Mouse (Mus musculus) ES-E14 (cell line): ENCODE results near the gene Gpr6. TPM values are rescaled to one million over a fixed set of nuclear protein-coding genes. Genes with fewer than 3 reads are reported as not detected.

Experiments
- DNase-seq: peaks from one replicate; pipeline ENCODE4 v3.0.0-alpha.2; 2013; ENCODE audit warnings: low read depth, low spot score
- H3K27ac ChIP-seq: 2 replicates; pipeline ENCODE4 v1.5.1; 2012; ENCODE audit warnings: low read depth, mild to moderate bottlenecking, low read length, moderate library complexity, mixed read lengths; ENCODE audit not compliant: poor library complexity, insufficient read depth, severe bottlenecking
- H3K36me3 ChIP-seq: 2 replicates; pipeline ENCODE4 v1.6.1; 2012; ENCODE audit warnings: mild to moderate bottlenecking, low read length, moderate library complexity, mixed read lengths; ENCODE audit not compliant: control insufficient read depth, poor library complexity, insufficient read depth, severe bottlenecking
- H3K4me1 ChIP-seq, 2 experiments: fragments of 150-350 bp in 1 of 2; sonication (generic) in 1 of 2; 2 replicates each; pipeline ENCODE4 v1.6.1; 2012; ENCODE audit warnings: low read length in 2 of 2, mild to moderate bottlenecking in 1 of 2, mixed read lengths in 1 of 2; ENCODE audit not compliant: control insufficient read depth in 2 of 2, insufficient read depth in 2 of 2, poor library complexity in 1 of 2
- H3K4me3 ChIP-seq, 2 experiments: fragments of 150-350 bp in 1 of 2; sonication (generic) in 1 of 2; 2 replicates each; pipeline ENCODE4 v1.5.1; 2012; ENCODE audit warnings: low read length in 2 of 2, low read depth in 1 of 2, mild to moderate bottlenecking in 1 of 2, mixed read lengths in 1 of 2; ENCODE audit not compliant: insufficient read depth in 1 of 2, poor library complexity in 1 of 2, severe bottlenecking in 1 of 2
- H3K9ac ChIP-seq: 2 replicates; pipeline ENCODE4 v1.6.1; 2012; ENCODE audit warnings: low read depth, mild to moderate bottlenecking, low read length, mixed read lengths; ENCODE audit not compliant: poor library complexity, insufficient read depth, severe bottlenecking
- H3K9me3 ChIP-seq: fragments of 150-350 bp; sonication (generic); 2 replicates; pipeline ENCODE4 v1.6.1; 2012; ENCODE audit warnings: low read depth, mild to moderate bottlenecking, low read length; ENCODE audit not compliant: control insufficient read depth, insufficient read depth
- CHD2 ChIP-seq: IDR thresholded peaks from 2 replicates; pipeline ENCODE4 v1.6.1; 2014; ENCODE audit warnings: mild to moderate bottlenecking, low read depth, low read length, inconsistent platforms
- HCFC1 ChIP-seq: IDR thresholded peaks from 2 replicates; pipeline ENCODE4 v1.6.1; 2012; ENCODE audit warnings: low read length, inconsistent platforms, borderline replicate concordance; ENCODE audit not compliant: insufficient read depth
- MAFK ChIP-seq: IDR thresholded peaks from 2 replicates; pipeline ENCODE4 v1.6.1; 2014; ENCODE audit warnings: mild to moderate bottlenecking, low read depth, low read length, inconsistent platforms; ENCODE audit not compliant: insufficient read depth
- ZC3H11A ChIP-seq: IDR thresholded peaks from 2 replicates; pipeline ENCODE4 v1.6.1; 2012; ENCODE audit warnings: low read depth, mild to moderate bottlenecking, inconsistent platforms, low read length, borderline replicate concordance
- ZNF384 ChIP-seq: IDR thresholded peaks from 2 replicates; pipeline ENCODE4 v1.6.1; 2012; ENCODE audit warnings: low read depth, low read length, inconsistent platforms
- in situ Hi-C, 2 experiments: fragments of 600-800 bp; cut with MboI; formaldehyde crosslinking; loops; one replicate each; pipeline ENCODE4 v1.15.1; 2025; ENCODE audit warnings: low sequenced_read_pairs in 2 of 2, inconsistent platforms in 1 of 2; ENCODE audit not compliant: unreplicated experiment in 2 of 2
- total RNA-seq: library from RNA; depleted of rRNA; stranded (reverse); fragments of 300-350 nt; gene quantifications from 2 replicates; pipeline ENCODE4 v1.2.3, GENCODE M21; 2012; rRNA removed

The Gpr6 gene
- total RNA-seq, 1 experiment = not detected

GRCm38 (mm10) chr10:41032811-41033210, 39.3 kb downstream of the Gpr6 start:
- Histone ChIP-seq H3K4me1 (no peaks in the 10 kb centered on the region), H3K27ac (no peak overlapping the region)
- no peak for TF ChIP-seq HCFC1
- TF ChIP-seq ZC3H11A = no peak
- no peak for TF ChIP-seq MAFK
- no peak for TF ChIP-seq ZNF384
- TF ChIP-seq CHD2 = no peak

GRCm38 (mm10) chr10:41024860-41025259, 47.2 kb downstream of the Gpr6 start:
- Histone ChIP-seq H3K36me3 (no peaks in the 10 kb centered on the region), H3K9ac (no peak overlapping the region), H3K4me1 (no peaks in the 10 kb centered on the region), H3K27ac (no peak overlapping the region), H3K4me3 (no peak overlapping the region), H3K9me3 (no peaks in the 10 kb centered on the region)
- in situ Hi-C loops = loop anchor here in 1 of 2 experiments (25.0 kb wide), 2 partner anchors 487 to 662 kb away; partner anchors contain the start of gene Cd164
- TF ChIP-seq ZNF384 = no peak
- TF ChIP-seq MAFK = no peak
- TF ChIP-seq CHD2 = no peak
- no peak for TF ChIP-seq HCFC1
- DNase-seq = no peak

More at GRCm38 (mm10) chr10:41032811-41033210, 39.3 kb downstream of the Gpr6 start:
- H3K9me3 ChIP-seq = no peaks in the 10 kb centered on the region
- DNase-seq = no peak
- no peak overlapping the region for H3K4me3 ChIP-seq
- H3K9ac ChIP-seq = no peak overlapping the region
- H3K36me3 ChIP-seq = no peaks in the 10 kb centered on the region
- in situ Hi-C loops = no loop called here

GRCm38 (mm10) chr10:41024406-41024805, 47.7 kb downstream of the Gpr6 start:
- Histone ChIP-seq H3K4me1 (no peaks in the 10 kb centered on the region), H3K36me3 (no peaks in the 10 kb centered on the region), H3K9ac (no peak overlapping the region), H3K9me3 (no peaks in the 10 kb centered on the region), H3K4me3 (no peak overlapping the region), H3K27ac (no peak overlapping the region)
- in situ Hi-C loops = loop anchor here in 1 of 2 experiments (25.0 kb wide), 2 partner anchors 488 to 663 kb away; partner anchors contain the start of gene Cd164
- no peak for DNase-seq
- TF ChIP-seq MAFK (no peak), CHD2 (no peak), HCFC1 (no peak), ZC3H11A (no peak), ZNF384 (no peak)

- no peak overlapping the region for H3K27ac ChIP-seq
- no peak for DNase-seq
These were observed 49.9 kb downstream of the Gpr6 start for GRCm38 (mm10) chr10:41022226-41022625.

More at GRCm38 (mm10) chr10:41022226-41022625, 49.9 kb downstream of the Gpr6 start:
- Histone ChIP-seq H3K9me3 (no peaks in the 10 kb centered on the region), H3K4me3 (no peak overlapping the region), H3K9ac (no peak overlapping the region), H3K4me1 (no peaks in the 10 kb centered on the region), H3K36me3 (no peaks in the 10 kb centered on the region)
- TF ChIP-seq ZC3H11A = no peak
- no peak for TF ChIP-seq HCFC1
- TF ChIP-seq MAFK = no peak
- no peak for TF ChIP-seq ZNF384
- no peak for TF ChIP-seq CHD2
- in situ Hi-C loops = loop anchor here in 1 of 2 experiments (25.0 kb wide), 2 partner anchors 490 to 665 kb away; partner anchors contain the start of gene Cd164

Other genes starting within 250 kb of the Gpr6 start
- 12.8 and 13.0 TPM in 2 replicates for gene Cdc40, start 189.0 kb downstream of the Gpr6 start, total RNA-seq
- gene Wasf1, start 188.8 kb downstream of the Gpr6 start, total RNA-seq = 4.9 and 5.2 TPM in 2 replicates
- gene Fig4, start 231.0 kb upstream of the Gpr6 start, total RNA-seq = 20.0 and 24.6 TPM in 2 replicates
- 0.05 and 0.09 TPM in 2 replicates for gene Ak9, start 231.7 kb upstream of the Gpr6 start, total RNA-seq